Mouse (Mus musculus) bone marrow, adult 2 months (tissue): ENCODE data around the gene Il34. TPM values are rescaled to one million over a fixed set of nuclear protein-coding genes. Genes with fewer than 3 reads are reported as not detected.
"Not testable (repeated sequence)": the region's sequence is repeated elsewhere in the genome, so short reads cannot be mapped to it uniquely, and the experiment has no call there.

Experiments
- H3K27ac ChIP-seq: fragments of 200-500 bp; 2 replicates; pipeline ENCODE4 v1.5.1; 2012; ENCODE audit warnings: low read depth, mild to moderate bottlenecking, control low read depth, inconsistent platforms, low read length; ENCODE audit not compliant: control insufficient read depth, poor library complexity, insufficient read depth
- H3K4me1 ChIP-seq: fragments of 200-500 bp; 2 replicates; pipeline ENCODE4 v1.6.1; 2011; ENCODE audit warnings: low read length; ENCODE audit not compliant: control insufficient read depth, insufficient read depth
- H3K4me3 ChIP-seq: fragments of 200-500 bp; replicated peaks from 2 replicates; pipeline ENCODE3; 2011; ENCODE audit warnings: mild to moderate bottlenecking, low read depth, low read length, control low read depth; ENCODE audit not compliant: control insufficient read depth
- CTCF ChIP-seq: fragments of 200-500 bp; IDR thresholded peaks from 2 replicates; pipeline ENCODE4 v1.5.1; 2011; ENCODE audit warnings: low read length, control low read depth; ENCODE audit not compliant: control insufficient read depth, insufficient read depth
- POLR2A ChIP-seq: fragments of 200-500 bp; IDR thresholded peaks from 2 replicates; pipeline ENCODE4 v1.6.1; 2011; ENCODE audit warnings: low read depth, mild to moderate bottlenecking, control low read depth, low read length, borderline replicate concordance; ENCODE audit not compliant: control insufficient read depth
- WGBS: fragments of 180-500 bp; shearing (Covaris S2); methylation state at CpG from one replicate; pipeline ENCODE4 v1.1.7; 2018; 5-methylcytosine and 5-hydroxymethylcytosine counted together
- polyA plus RNA-seq: library from polyadenylated mRNA; stranded (reverse); fragments of >200 nt; gene quantifications from 2 replicates; pipeline ENCODE4 v1.2.4, GENCODE M21; 2011; ENCODE audit warnings: low replicate concordance; ENCODE audit not compliant: missing spikeins, insufficient read depth, insufficient read length

The Il34 gene
- polyA plus RNA-seq, 1 experiment: 25.8 TPM

DNA sequence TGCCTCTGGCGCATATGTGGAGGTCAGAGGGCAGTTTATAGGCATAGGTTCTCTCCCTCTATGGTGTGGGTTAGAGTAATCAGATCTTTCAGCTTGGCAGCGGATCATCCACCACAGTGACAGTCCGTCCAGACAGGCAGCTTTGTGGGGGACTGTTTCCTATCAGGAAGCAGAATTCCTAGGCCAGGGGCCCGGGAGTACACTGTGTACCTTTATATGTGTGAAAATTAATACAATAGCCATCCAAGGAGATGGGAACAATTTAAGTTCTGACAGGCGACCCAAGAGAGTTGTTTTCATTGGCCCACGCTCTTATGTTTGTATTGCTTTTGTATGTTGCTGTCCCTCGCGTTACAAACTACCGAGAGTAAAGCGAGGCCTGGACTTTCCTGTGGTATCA, 14.6 kb downstream of the Il34 start:
- no peaks in the 10 kb centered on the region for H3K4me1 ChIP-seq
- WGBS: 69% methylated on average over 10 of the region's 10 CpGs
- TF ChIP-seq CTCF (no peak), POLR2A (no peak)
- H3K27ac ChIP-seq: no peak overlapping the region
- H3K4me3 ChIP-seq: no peak overlapping the region

GRCm38 (mm10) chr8:110790270-110790669, 15.5 kb downstream of the Il34 start:
- TF ChIP-seq POLR2A: no peak
- no peak for TF ChIP-seq CTCF
- no peak overlapping the region for H3K4me3 ChIP-seq
- no peaks in the 10 kb centered on the region for H3K4me1 ChIP-seq
- 58% methylated on average over 6 of the region's 6 CpGs for WGBS
- no peak overlapping the region for H3K27ac ChIP-seq

- 74% methylated on average over 12 of the region's 12 CpGs for WGBS
- Histone ChIP-seq H3K4me3 (no peak overlapping the region), H3K4me1 (no peaks in the 10 kb centered on the region), H3K27ac (no peak overlapping the region)
- TF ChIP-seq CTCF: no peak
- TF ChIP-seq POLR2A: no peak
These were observed 16.2 kb downstream of the Il34 start for GRCm38 (mm10) chr8:110789571-110789970.

DNA sequence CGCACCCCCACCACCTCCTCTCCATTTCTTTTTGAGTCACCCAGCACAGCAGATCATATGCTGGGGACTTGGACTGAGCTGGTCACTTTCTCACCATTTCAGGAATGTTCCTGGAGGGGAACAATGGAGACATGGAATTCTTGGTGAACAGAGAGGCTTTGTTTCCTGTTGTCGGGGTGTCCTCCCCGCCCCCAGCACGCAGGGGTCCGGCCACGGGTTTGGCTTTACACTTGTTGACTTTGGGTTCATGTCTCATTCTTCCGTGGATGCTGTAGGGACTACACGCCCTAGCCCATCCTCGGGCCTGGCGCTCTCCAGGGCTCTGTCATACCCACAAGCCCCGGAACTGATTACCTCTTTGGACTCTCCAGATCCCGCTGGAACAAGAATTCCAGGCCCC, 16.7 kb downstream of the Il34 start:
- Histone ChIP-seq H3K4me1 (no peaks in the 10 kb centered on the region), H3K27ac (no peak overlapping the region), H3K4me3 (no peak overlapping the region)
- WGBS: 70% methylated on average over 12 of the region's 12 CpGs
- TF ChIP-seq POLR2A: no peak
- no peak for TF ChIP-seq CTCF

DNA sequence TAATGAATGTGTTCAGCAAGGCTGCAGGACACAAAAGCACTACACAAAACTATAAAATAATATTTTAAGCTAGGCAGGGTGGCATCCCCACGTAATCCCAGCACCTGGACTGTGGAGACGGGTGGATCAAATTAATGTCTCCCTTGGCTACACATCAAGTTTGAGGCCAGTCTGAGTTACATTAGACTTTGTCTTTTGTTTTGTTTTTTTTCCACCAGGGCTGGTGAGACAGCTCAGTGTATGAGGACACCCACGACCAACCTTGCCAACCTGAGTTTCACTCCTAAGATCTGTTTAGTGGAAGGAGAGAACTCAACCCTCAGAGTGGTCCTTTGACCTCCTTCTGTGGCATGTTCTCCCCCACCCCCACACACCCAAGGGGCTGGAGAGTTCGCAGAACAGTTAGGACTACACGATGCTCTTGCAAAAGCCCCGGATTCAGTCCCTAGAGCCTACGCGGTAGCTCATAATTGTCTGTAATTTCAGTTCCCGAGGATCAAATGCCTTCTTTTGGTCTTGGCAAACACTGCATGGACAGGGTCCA, 18.2 kb downstream of the Il34 start:
- Histone ChIP-seq H3K27ac (no peak overlapping the region), H3K4me3 (no peak overlapping the region), H3K4me1 (no peaks in the 10 kb centered on the region)
- WGBS: 80% methylated on average over 9 of the region's 9 CpGs
- no peak for TF ChIP-seq POLR2A
- no peak for TF ChIP-seq CTCF

DNA sequence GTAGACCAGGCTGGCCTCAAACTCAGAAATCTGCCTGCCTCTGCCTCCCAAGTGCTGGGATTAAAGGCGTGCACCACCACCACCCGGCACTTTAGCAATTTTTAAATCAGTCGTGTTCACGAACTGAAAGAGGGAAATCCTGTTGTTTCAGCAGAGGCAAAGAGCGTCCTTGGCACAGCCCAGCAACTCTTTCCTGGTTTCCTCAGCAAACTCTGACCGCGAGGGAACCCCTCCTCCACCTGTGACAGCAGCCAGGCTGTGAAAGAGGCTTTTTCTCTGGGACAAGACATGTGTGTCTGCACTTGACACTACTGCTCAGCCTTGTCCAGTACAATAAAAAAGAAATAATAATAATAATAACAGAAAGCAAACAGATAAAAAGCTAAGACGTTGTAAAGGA, 18.8 kb downstream of the Il34 start:
- Histone ChIP-seq H3K4me1 (no peaks in the 10 kb centered on the region), H3K27ac (no peak overlapping the region), H3K4me3 (no peak overlapping the region)
- TF ChIP-seq POLR2A (no peak), CTCF (no peak)
- 45% methylated on average over 8 of the region's 8 CpGs for WGBS

GRCm38 (mm10) chr8:110786501-110786900, 19.2 kb downstream of the Il34 start:
- not testable (repeated sequence) for H3K4me1 ChIP-seq, H3K4me3 ChIP-seq, H3K27ac ChIP-seq
- 75% methylated on average over 7 of the region's 7 CpGs for WGBS

GRCm38 (mm10) chr8:110785366-110785765, 20.4 kb downstream of the Il34 start:
- 63% methylated on average over 2 of the region's 2 CpGs for WGBS

More at GRCm38 (mm10) chr8:110785366-110785765, 20.4 kb downstream of the Il34 start:
- no peaks in the 10 kb centered on the region for H3K4me1 ChIP-seq
- H3K4me3 ChIP-seq: no peak overlapping the region
- TF ChIP-seq POLR2A: no peak
- no peak for TF ChIP-seq CTCF
- H3K27ac ChIP-seq: no peak overlapping the region
